Mouse (Mus musculus) heart, embryonic 11.5 days (tissue): Measurements from ENCODE around the gene Foxj2. TPM values are rescaled to one million over a fixed set of nuclear protein-coding genes. Genes with fewer than 3 reads are reported as not detected.

ENCODE experiments used
- ATAC-seq: fragments of 200-750 bp; cut with Nextera tagmentation; replicated peaks from 2 replicates; pipeline ENCODE4 v1.8.0; 2017; ENCODE audit warnings: moderate library complexity; ENCODE audit not compliant: insufficient number of reproducible peaks, low FRiP score, low TSS enrichment
- H3K27ac ChIP-seq: fragments of 300-500 bp; sonication (generic); 2 replicates; pipeline ENCODE4 v1.5.1; 2014; ENCODE audit warnings: mild to moderate bottlenecking, low read depth, low read length
- H3K27me3 ChIP-seq: fragments of 300-500 bp; sonication (generic); 2 replicates; pipeline ENCODE4 v1.6.1; 2014; ENCODE audit warnings: mild to moderate bottlenecking, low read length, mixed read lengths; ENCODE audit not compliant: control insufficient read depth, insufficient read depth
- H3K36me3 ChIP-seq: fragments of 300-500 bp; sonication (generic); 2 replicates; pipeline ENCODE4 v1.6.1; 2014; ENCODE audit warnings: mild to moderate bottlenecking, low read length, moderate library complexity, mixed read lengths; ENCODE audit not compliant: control insufficient read depth, insufficient read depth
- H3K4me1 ChIP-seq: fragments of 300-500 bp; sonication (generic); 2 replicates; pipeline ENCODE4 v1.6.1; 2014; ENCODE audit warnings: low read length; ENCODE audit not compliant: control insufficient read depth, insufficient read depth
- H3K4me2 ChIP-seq: fragments of 300-500 bp; sonication (generic); 2 replicates; pipeline ENCODE4 v1.6.1; 2014; ENCODE audit warnings: mild to moderate bottlenecking, moderate library complexity
- H3K4me3 ChIP-seq: fragments of 300-500 bp; sonication (generic); 2 replicates; pipeline ENCODE4 v1.5.1; 2014; ENCODE audit warnings: low read depth, low read length
- H3K9ac ChIP-seq: fragments of 300-500 bp; sonication (generic); 2 replicates; pipeline ENCODE4 v1.6.1; 2014; ENCODE audit warnings: mild to moderate bottlenecking, low read depth, low read length, moderate library complexity
- H3K9me3 ChIP-seq: fragments of 300-500 bp; sonication (generic); replicated peaks from 2 replicates; pipeline ENCODE4 v1.6.1; 2016; ENCODE audit warnings: low read length; ENCODE audit not compliant: control insufficient read depth
- WGBS: fragments of 180-500 bp; shearing (Covaris S2); extraction: QIAGEN DNeasy Blood & Tissue Kit; methylation state at CpG from one replicate; pipeline ENCODE4 v1.1.7; 2014; ENCODE audit not compliant: insufficient replicate concordance; 5-methylcytosine and 5-hydroxymethylcytosine counted together
- polyA plus RNA-seq: library from polyadenylated mRNA; unstranded; fragments of >200 nt; fragmentation: Nextera tagmentation; extraction: Ambion mirVana; gene quantifications from 2 replicates; pipeline ENCODE4 v1.2.1, GENCODE M21; 2014

The Foxj2 gene
- polyA plus RNA-seq, 1 experiment from 2014 or later = 4.9 TPM

DNA sequence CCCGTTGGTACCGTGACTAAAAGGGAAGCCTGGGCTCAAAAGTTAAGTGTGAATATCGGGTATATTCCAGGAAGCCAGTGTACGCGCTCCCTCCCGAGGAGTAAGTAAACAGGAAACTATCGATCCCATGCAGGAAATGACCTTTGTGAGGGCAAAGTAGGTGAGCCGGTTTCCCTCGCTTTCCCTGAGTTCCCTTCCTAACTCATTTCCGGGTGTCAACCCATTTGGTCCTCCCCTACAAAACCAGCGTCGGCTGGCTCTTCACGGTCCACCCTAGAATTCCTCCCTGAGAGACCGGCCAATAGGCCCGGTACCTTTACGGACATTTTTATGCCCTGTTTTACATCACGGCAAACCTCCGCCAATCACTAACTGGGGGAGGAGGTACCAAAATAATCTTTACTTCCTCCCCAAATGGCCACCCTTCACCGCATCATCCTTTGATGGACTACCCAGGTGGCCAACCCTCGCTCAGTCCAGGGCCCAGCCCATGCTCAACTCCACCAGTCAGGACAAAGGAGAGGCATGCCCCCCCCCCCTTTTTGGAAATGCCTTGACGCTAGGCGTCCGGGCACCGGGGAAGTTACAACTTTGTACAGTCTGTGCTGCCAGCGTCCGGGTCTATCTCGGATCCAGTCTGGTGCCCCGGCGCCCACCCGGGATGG lies 9.0 kb upstream of the Foxj2 start:
- peak; percentile 99 for ATAC-seq
- Histone ChIP-seq H3K4me3 (peak overlapping the region; percentile 60), H3K27ac (peak overlapping the region; percentile 100), H3K4me2 (peak overlapping the region; percentile 77), H3K9me3 (no peaks in the 10 kb centered on the region), H3K4me1 (0 out of 2 replicates have a peak, but pooled peaks cover 2% of the 10 kb centered on the region), H3K27me3 (no peaks in the 10 kb centered on the region), H3K9ac (peak overlapping the region; percentile 77), H3K36me3 (no peaks in the 10 kb centered on the region)
- WGBS = under 1% methylated on average over 30 of the region's 30 CpGs

DNA sequence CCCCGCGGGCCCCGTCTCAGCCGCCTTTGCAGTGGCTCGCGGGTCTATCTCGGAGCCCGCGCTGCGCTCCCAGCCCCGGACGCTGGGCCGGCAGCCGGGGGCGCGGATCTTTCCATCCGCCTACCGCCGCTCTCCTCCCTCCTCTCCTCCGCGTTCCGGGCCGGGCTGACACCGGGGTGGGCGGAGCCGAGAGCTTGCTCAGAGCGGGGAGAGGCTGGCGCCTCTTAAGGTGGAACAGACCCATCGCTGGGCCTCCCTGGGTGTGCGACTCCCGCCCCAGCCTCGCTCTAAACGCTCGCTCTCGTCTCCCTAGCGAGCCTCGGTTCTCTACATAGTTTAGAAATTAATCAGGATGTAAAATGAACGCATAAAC lies 8.4 kb upstream of the Foxj2 start:
- peak; percentile 96 for ATAC-seq
- no peaks in the 10 kb centered on the region for H3K27me3 ChIP-seq
- no peaks in the 10 kb centered on the region for H3K9me3 ChIP-seq
- H3K4me2 ChIP-seq = peak overlapping the region; percentile 77
- H3K4me3 ChIP-seq = peak overlapping the region; percentile 60
- WGBS = under 1% methylated on average over 35 of the region's 38 CpGs
- H3K27ac ChIP-seq = peak overlapping the region; percentile 100
- H3K4me1 ChIP-seq = 0 out of 2 replicates have a peak, but pooled peaks cover 2% of the 10 kb centered on the region
- no peaks in the 10 kb centered on the region for H3K36me3 ChIP-seq
- peak overlapping the region; percentile 77 for H3K9ac ChIP-seq

DNA sequence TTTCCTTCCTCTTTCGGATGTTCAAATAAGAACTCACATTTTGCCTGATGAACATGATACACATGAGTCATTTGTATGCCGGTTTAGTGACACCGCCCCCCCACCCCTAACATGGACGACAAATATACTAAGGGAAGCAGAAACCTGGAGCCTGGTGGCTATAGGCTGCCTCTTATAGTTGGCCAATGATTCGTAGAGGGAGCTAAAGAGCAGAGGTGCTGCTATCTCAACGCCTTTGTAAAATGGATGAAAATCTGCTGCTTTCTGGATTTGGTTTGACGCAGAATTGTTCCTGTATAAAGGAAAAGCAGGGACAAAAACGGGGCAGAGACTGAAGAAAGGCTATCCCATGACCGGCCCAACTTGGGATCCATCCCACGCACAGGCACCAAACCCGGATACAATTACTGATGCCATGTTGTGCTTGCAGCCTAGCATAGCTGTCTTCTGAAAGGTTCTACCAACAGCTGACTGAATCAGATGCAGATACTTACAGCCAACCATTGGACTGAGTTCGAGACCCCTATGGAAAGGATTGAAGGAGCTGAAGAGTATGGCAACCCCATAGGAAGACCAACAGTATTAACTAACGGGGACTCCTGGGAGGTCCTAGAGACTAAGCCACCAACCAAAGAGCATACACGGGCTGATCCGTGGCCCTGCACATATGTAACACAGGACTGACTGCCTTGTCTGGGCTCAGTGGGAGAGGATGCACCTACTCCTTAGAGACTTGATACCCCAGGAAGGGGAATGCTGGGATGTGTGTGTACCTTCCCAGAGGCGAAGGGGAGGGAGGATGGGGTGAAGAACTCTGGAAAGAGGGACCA lies 7.7 kb upstream of the Foxj2 start:
- Histone ChIP-seq H3K9me3 (no peaks in the 10 kb centered on the region), H3K27ac (peak overlapping the region; percentile 100), H3K36me3 (no peaks in the 10 kb centered on the region), H3K4me1 (0 out of 2 replicates have a peak, but pooled peaks cover 2% of the 10 kb centered on the region), H3K27me3 (no peaks in the 10 kb centered on the region), H3K9ac (peak overlapping the region; percentile 77), H3K4me3 (peak overlapping the region; percentile 60), H3K4me2 (peak overlapping the region; percentile 77)
- 27% methylated on average over 16 of the region's 16 CpGs for WGBS
- ATAC-seq = peak; percentile 58

DNA sequence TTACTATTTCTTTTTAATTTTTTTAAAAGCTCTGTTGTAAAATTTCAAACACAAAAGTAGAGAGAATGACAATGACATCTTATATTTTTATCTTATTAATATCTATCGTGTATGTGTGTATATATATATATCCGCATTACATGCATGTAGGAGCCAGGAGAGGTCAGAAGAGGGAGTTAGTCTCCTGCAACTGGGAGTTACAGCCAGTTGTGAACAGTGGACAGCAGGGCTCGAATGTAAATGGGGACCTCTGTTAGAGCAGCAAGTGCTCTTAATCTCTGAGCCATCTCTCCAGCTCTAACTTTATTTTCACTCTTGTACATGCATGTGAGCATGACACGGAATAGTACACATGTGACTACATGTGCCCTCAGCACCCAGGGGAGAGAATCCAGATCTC lies 7.0 kb upstream of the Foxj2 start:
- H3K4me3 ChIP-seq = no peak overlapping the region
- no peak for ATAC-seq
- 0 out of 2 replicates have a peak, but pooled peaks cover 2% of the 10 kb centered on the region for H3K4me1 ChIP-seq
- H3K27ac ChIP-seq = no peak overlapping the region
- H3K36me3 ChIP-seq = no peaks in the 10 kb centered on the region
- WGBS = 83% methylated on average over 4 of the region's 4 CpGs
- no peak overlapping the region for H3K9ac ChIP-seq
- no peaks in the 10 kb centered on the region for H3K9me3 ChIP-seq
- no peaks in the 10 kb centered on the region for H3K27me3 ChIP-seq
- H3K4me2 ChIP-seq = no peak overlapping the region

DNA sequence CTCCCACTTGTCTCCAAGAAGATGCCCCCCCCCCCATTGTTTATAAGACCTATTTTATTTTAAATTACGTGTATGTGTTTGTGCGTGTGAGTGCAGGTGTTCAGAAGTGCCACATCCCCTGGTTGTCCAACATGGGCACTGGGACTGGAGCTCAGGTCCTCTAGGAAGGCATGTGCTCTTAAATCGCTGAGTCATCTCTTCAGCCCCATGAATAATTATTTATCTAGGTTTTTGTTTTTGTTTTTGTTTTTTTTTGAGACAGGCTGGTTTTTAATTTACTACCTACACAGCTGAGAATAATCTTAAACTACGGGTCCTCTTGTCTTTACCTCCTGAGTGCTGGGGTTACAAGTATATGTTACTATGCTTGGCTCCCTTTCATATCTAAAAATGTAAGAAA lies 6.1 kb upstream of the Foxj2 start:
- 83% methylated on average over 4 of the region's 4 CpGs for WGBS
- H3K4me2 ChIP-seq = no peak overlapping the region

DNA sequence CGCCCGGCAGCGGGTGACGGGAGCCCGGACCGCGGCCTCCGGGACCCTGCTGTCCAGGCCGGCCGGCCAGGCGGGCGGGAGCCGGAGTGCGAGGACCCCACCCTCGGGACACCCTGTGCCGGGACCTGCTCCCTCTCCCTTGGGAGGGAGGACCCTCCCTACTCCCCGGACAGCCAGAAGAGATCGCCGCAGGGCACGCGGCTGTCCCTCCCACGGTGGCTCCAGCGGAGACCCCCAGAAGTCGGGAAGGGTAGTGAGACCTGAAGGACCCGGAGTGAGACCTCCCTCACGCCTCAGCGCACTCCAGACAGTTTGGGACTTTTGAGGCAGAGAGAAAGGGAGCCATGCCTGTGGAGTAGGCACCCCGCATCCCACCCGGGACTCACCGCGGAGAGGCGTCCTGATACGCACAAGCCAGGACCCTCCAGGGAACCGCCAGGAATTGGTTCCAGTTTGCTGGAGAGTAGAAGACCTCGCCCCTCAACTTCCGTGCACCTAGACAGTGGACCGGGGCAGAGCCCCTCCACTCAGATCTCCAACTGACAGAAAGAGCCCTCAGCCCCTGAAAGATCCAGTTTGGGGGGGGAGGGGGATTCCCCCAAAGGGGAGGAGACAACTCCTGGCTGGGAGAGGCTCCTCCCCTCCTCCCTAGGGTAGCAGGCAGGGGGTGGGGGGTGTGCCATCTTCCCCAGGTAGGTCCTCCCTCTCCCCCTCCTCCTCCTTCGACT lies 521 bp downstream of the Foxj2 start:
- WGBS = under 1% methylated on average over 38 of the region's 38 CpGs
- peaks cover 31% of the 10 kb centered on the region for H3K4me1 ChIP-seq
- no peaks in the 10 kb centered on the region for H3K36me3 ChIP-seq
- H3K9me3 ChIP-seq = no peaks in the 10 kb centered on the region
- no peaks in the 10 kb centered on the region for H3K27me3 ChIP-seq
- H3K9ac ChIP-seq = peak overlapping the region; percentile 95
- peak overlapping the region; percentile 83 for H3K4me2 ChIP-seq
- peak; percentile 70 for ATAC-seq
- H3K4me3 ChIP-seq = peak overlapping the region; percentile 82
- H3K27ac ChIP-seq = peak overlapping the region; percentile 70

More for the DNA sequence above, 6.1 kb upstream of the Foxj2 start:
- no peak overlapping the region for H3K27ac ChIP-seq
- no peak overlapping the region for H3K9ac ChIP-seq
- no peaks in the 10 kb centered on the region for H3K36me3 ChIP-seq
- H3K9me3 ChIP-seq = no peaks in the 10 kb centered on the region
- H3K4me1 ChIP-seq = 0 out of 2 replicates have a peak, but pooled peaks cover 2% of the 10 kb centered on the region
- no peaks in the 10 kb centered on the region for H3K27me3 ChIP-seq
- no peak overlapping the region for H3K4me3 ChIP-seq
- no peak for ATAC-seq

DNA sequence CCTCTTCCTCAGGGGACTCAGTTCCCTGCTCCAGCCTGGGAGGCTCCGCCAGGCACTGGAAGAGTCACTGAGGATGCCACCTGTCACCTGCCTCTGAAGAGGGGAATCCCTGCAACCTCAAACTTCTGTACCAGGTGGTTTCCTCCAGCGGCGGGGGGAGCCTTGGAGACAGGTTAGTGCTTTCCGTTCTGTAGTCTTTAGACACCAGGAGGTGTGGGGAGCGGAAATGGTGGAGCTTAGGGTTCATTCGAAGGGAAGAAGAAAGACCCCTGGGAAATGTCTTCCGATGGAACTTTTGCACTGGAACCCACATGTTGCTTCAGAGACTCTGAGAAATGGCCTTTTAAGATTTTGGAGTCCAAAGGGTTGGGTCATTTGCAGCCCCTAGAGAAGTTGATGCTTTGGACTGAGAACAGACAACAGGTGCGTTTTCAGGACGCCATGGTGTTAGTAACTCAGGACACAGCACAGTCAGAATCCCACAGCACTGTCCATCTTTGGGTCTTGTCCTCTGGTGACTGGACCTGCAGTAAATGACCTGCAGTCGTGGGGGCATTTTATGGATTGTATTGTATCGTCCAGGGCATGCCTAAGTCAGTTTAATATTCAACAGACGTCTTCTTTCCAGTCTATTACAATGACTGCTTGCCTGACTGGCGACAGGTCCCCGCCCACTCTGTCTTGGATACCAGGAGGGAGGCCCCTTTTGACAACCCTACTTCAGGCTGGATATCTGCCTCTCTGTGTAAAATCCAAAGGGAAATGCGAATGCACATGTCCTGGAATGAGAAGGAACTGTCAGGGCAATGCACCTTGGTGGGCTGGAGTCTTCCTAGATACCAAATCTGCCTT lies 1.3 kb downstream of the Foxj2 start:
- Histone ChIP-seq H3K27me3 (no peaks in the 10 kb centered on the region), H3K4me3 (peak overlapping the region; percentile 82), H3K4me1 (peaks cover 38% of the 10 kb centered on the region), H3K9me3 (no peaks in the 10 kb centered on the region), H3K9ac (peak overlapping the region; percentile 95), H3K36me3 (no peaks in the 10 kb centered on the region), H3K27ac (no peak overlapping the region), H3K4me2 (peak overlapping the region; percentile 83)
- ATAC-seq = no peak
- WGBS = 31% methylated on average over 15 of the region's 15 CpGs

DNA sequence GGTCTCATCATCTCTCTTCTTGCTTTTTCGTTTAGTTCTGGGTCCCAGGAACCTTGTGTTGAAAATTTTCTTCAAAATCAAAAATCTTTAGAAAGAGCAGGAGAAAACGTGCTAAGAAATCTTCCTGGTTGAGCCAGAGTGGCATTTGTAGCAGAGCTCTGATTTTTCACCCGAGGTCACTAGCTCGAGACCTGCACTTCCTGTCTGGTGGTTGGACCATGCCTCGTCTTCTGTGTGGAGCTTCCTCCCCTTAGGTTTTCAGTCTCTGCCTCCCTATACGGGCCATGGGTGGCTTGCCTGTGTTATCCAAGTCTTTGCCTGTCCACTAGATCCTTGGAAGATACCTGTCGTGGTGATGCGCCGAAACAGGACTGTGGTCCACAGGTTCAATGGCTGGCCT lies 2.1 kb downstream of the Foxj2 start:
- H3K4me1 ChIP-seq = peaks cover 42% of the 10 kb centered on the region
- no peaks in the 10 kb centered on the region for H3K27me3 ChIP-seq
- no peak overlapping the region for H3K9ac ChIP-seq
- no peak for ATAC-seq
- no peak overlapping the region for H3K27ac ChIP-seq
- peak overlapping the region; percentile 83 for H3K4me2 ChIP-seq
- H3K9me3 ChIP-seq = no peaks in the 10 kb centered on the region
- WGBS = 69% methylated on average over 9 of the region's 9 CpGs
- no peaks in the 10 kb centered on the region for H3K36me3 ChIP-seq
- H3K4me3 ChIP-seq = no peak overlapping the region; the same call in 1 of the 2 replicates
